ENCODE assay signal across 8 mouse cellular contexts in the genomic region with DNA sequence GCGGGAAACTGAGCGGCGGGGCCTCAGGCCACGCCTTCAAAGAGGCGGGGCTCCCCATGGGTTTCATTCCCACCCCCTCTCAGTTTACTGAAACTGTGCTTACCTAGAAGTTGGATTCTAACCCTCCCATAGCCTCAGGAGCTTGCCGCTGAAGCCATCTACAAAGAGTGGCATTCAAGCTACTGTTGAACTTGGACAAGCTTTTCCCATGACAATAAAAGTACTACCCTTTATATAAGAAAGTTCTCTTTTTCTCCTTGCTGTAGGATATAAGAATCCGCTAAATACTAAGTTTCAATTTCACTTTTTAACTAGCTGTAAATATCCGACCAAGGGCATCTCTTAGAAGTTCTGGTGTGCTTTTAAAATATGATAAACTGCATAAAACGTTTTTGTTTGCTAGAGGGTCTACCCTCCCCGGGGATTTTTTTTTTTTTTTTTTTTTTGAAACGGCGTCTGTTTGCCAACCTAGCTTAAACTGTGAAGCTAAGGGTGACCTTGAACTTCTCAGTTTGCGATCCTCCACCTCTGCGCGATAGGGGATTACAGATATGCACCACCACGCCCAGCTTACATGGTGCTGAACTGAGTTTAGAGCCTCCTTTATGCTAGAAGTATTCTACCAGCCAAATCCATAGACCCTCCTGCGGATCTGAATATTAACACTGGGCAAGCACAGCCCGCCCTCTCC. TPM values are rescaled to one million over a fixed set of nuclear protein-coding genes. Genes with fewer than 3 reads are reported as not detected.
DNase-seq lines count a peak whose midpoint lies in the region; ATAC-seq lines count a peak whose summit lies in the region.

No protein-coding gene starts in this region.

- peak overlapping the region; percentile 69 for H3K9ac ChIP-seq in forebrain, embryonic 14.5 days (ENCODE audit: low read length)
- H3K9ac ChIP-seq in kidney, embryonic 15.5 days, result no peak overlapping the region
- no peak overlapping the region for H3K9ac ChIP-seq in midbrain, embryonic 12.5 days (replicated peaks)

- peak; percentile 74 for DNase-seq in A20 (ENCODE audit: low read depth, low spot score)
- peak; percentile 9 for DNase-seq in T-cell, adult 2 months (ENCODE audit: low spot score)
- DNase-seq in forebrain, embryonic 14.5 days (ENCODE audit: low spot score), result no peak
- DNase-seq in thymus, postnatal 14 days, result peak; percentile 45
- DNase-seq in layer of hippocampus, postnatal 14 days (ENCODE audit: low spot score in 2 of 2), result no peak
- DNase-seq in gastrocnemius, postnatal 4 days (ENCODE audit: low spot score in 2 of 2), result no peak

- H3K27ac ChIP-seq in forebrain, embryonic 14.5 days (ENCODE audit: low read depth, low read length), result 0 out of 2 replicates have a peak overlapping the region, but pooled peaks have one; percentile 27
- H3K27ac ChIP-seq in kidney, embryonic 15.5 days, result peak overlapping the region; percentile 84
- H3K27ac ChIP-seq in midbrain, embryonic 12.5 days (replicated peaks), result no peak overlapping the region

- H3K4me3 ChIP-seq in forebrain, embryonic 14.5 days (ENCODE audit: low read depth, low read length), result peak overlapping the region; percentile 77
- peak overlapping the region; percentile 66 for H3K4me3 ChIP-seq in kidney, embryonic 15.5 days (replicated peaks)
- peak overlapping the region; percentile 76 for H3K4me3 ChIP-seq in midbrain, embryonic 12.5 days

- H3K9me3 ChIP-seq in forebrain, embryonic 14.5 days (replicated peaks; ENCODE audit: control insufficient read depth, low read length), result no peaks in the 10 kb centered on the region
- no peaks in the 10 kb centered on the region for H3K9me3 ChIP-seq in kidney, embryonic 15.5 days (replicated peaks)
- no peaks in the 10 kb centered on the region for H3K9me3 ChIP-seq in midbrain, embryonic 12.5 days

- peaks cover 4% of the 10 kb centered on the region; the same call in 1 of the 2 replicates for H3K4me1 ChIP-seq in forebrain, embryonic 14.5 days (ENCODE audit: control insufficient read depth, insufficient read depth, low read length)
- peaks cover 22% of the 10 kb centered on the region; the same call in 1 of the 2 replicates for H3K4me1 ChIP-seq in kidney, embryonic 15.5 days
- peaks cover 12% of the 10 kb centered on the region; the same call in 1 of the 2 replicates for H3K4me1 ChIP-seq in midbrain, embryonic 12.5 days

- 36% methylated on average over 18 of the region's 18 CpGs for whole genome bisulfite sequencing in forebrain, embryonic 14.5 days
- 30% methylated on average over 18 of the region's 18 CpGs for WGBS in kidney, embryonic 15.5 days
- WGBS in midbrain, embryonic 12.5 days, result 35% methylated on average over 18 of the region's 18 CpGs

- no peaks in the 10 kb centered on the region for H3K27me3 ChIP-seq in forebrain, embryonic 14.5 days (replicated peaks; ENCODE audit: control insufficient read depth, insufficient read depth, low read length)
- H3K27me3 ChIP-seq in kidney, embryonic 15.5 days, result no peaks in the 10 kb centered on the region
- H3K27me3 ChIP-seq in midbrain, embryonic 12.5 days, result no peaks in the 10 kb centered on the region

- ATAC-seq in forebrain, embryonic 14.5 days, result no peak
- ATAC-seq in kidney, embryonic 15.5 days (replicated peaks; ENCODE audit: low FRiP score), result no peak
- no peak for ATAC-seq in midbrain, embryonic 12.5 days (ENCODE audit: low FRiP score, low read depth)

- H3K4me2 ChIP-seq in forebrain, embryonic 14.5 days (ENCODE audit: low read length), result peak overlapping the region; percentile 76
- H3K4me2 ChIP-seq in kidney, embryonic 15.5 days, result peak overlapping the region; percentile 60
- H3K4me2 ChIP-seq in midbrain, embryonic 12.5 days (replicated peaks), result peak overlapping the region; percentile 68

- no peaks in the 10 kb centered on the region for H3K36me3 ChIP-seq in forebrain, embryonic 14.5 days (ENCODE audit: control insufficient read depth, insufficient read depth, low read length)
- no peaks in the 10 kb centered on the region for H3K36me3 ChIP-seq in kidney, embryonic 15.5 days
- H3K36me3 ChIP-seq in midbrain, embryonic 12.5 days, result no peaks in the 10 kb centered on the region

RNA-seq across cellular contexts. Expression of a gene that starts 0.4 kb away (rescaled TPM):
- 0.88 and 1.1 TPM in 2 replicates for polyA plus RNA-seq in forebrain, embryonic 14.5 days (2014; fragmentation: Nextera tagmentation; extraction: Ambion mirVana)
- polyA plus RNA-seq in kidney, embryonic 15.5 days (2015; fragmentation: Nextera tagmentation; extraction: Ambion mirVana), result 2.3 and 2.4 TPM in 2 replicates
- polyA plus RNA-seq in midbrain, embryonic 12.5 days (2016; fragmentation: Nextera tagmentation; extraction: Ambion mirVana), result 1.8 and 2.0 TPM in 2 replicates
- total RNA-seq in layer of hippocampus, postnatal 14 days (2021), result 1 to 10 TPM in 1 of 2 experiments, under 1 TPM in 1; 0.74 to 1.1 TPM
- total RNA-seq in gastrocnemius, postnatal 4 days (2021), result 1 to 10 TPM; 4.2 to 4.6 TPM

Comparison
In these comparisons a context has a peak if more than half of its experiments do, and no peak if none do; other contexts are left out.
1. DNase-seq: peak in A20 (single experiment), T-cell, adult 2 months (single experiment) and thymus, postnatal 14 days (single experiment); none in forebrain, embryonic 14.5 days (single experiment), layer of hippocampus, postnatal 14 days (0 of 2) and gastrocnemius, postnatal 4 days (0 of 2).
2. Peak in every context shown above with its lines, with median percentiles within 50 percentile points of each other: H3K4me2 ChIP-seq and H3K4me3 ChIP-seq.